Mouse (Mus musculus) lung, postnatal 4 days (tissue): ENCODE data around the gene Mbtd1.
A peak's percentile ranks its signal among the peaks of the same experiment; 100 is the strongest.

Source experiments
- DNase-seq, 2 experiments: peaks; one replicate each; pipeline ENCODE4 v3.0.0; 2021

The Mbtd1 gene

GRCm38 (mm10) chr11:93948887-93949567 is 63.4 kb downstream of the Mbtd1 start:
- no peak for DNase-seq

GRCm38 (mm10) chr11:93950045-93950444 is 64.4 kb downstream of the Mbtd1 start:
- no peak for DNase-seq

- no peak for DNase-seq
Measured at GRCm38 (mm10) chr11:93952376-93952775, 66.7 kb downstream of the Mbtd1 start.

GRCm38 (mm10) chr11:93954738-93955255 is 69.1 kb downstream of the Mbtd1 start:
- no peak for DNase-seq

GRCm38 (mm10) chr11:93955256-93956150 is 69.9 kb downstream of the Mbtd1 start:
- peak; percentile 95 to 96 for DNase-seq

GRCm38 (mm10) chr11:93956159-93956558 is 70.5 kb downstream of the Mbtd1 start, which contains the start of gene Nme2:
Gene Nme2, minus strand, starts transcription at chr11:93956259.
- no peak for DNase-seq

GRCm38 (mm10) chr11:93957031-93957555 is 71.4 kb downstream of the Mbtd1 start:
- DNase-seq: no peak

- DNase-seq: no peak
Measured at GRCm38 (mm10) chr11:93957746-93958145, 72.1 kb downstream of the Mbtd1 start.

- DNase-seq: no peak
Measured at GRCm38 (mm10) chr11:93961482-93961881, 75.8 kb downstream of the Mbtd1 start.

- peak in 1 of 2 experiments; percentile 52 for DNase-seq
Measured at GRCm38 (mm10) chr11:93963013-93963412, 77.4 kb downstream of the Mbtd1 start.

GRCm38 (mm10) chr11:93965391-93965790 is 79.7 kb downstream of the Mbtd1 start:
- no peak for DNase-seq

- DNase-seq: no peak
Measured at GRCm38 (mm10) chr11:93967381-93967780, 81.7 kb downstream of the Mbtd1 start.

GRCm38 (mm10) chr11:93968005-93968847 is 82.6 kb downstream of the Mbtd1 start, which contains the start of the genes Gm20390 and Nme1:
Gene Gm20390, minus strand, starts transcription at chr11:93968293.
Gene Nme1, minus strand, starts transcription at chr11:93968521.
- peak; percentile 96 to 97 for DNase-seq

GRCm38 (mm10) chr11:93968848-93969128 is 83.1 kb downstream of the Mbtd1 start:
- DNase-seq: no peak

- DNase-seq: no peak
Measured at GRCm38 (mm10) chr11:93969171-93969570, 83.5 kb downstream of the Mbtd1 start.

- no peak for DNase-seq
Measured at GRCm38 (mm10) chr11:93969799-93970198, 84.1 kb downstream of the Mbtd1 start.

GRCm38 (mm10) chr11:93972951-93973350 is 87.3 kb downstream of the Mbtd1 start:
- no peak for DNase-seq

GRCm38 (mm10) chr11:93979502-93980049 is 93.9 kb downstream of the Mbtd1 start:
- no peak for DNase-seq

GRCm38 (mm10) chr11:93984619-93985018 is 99.0 kb downstream of the Mbtd1 start:
- DNase-seq: no peak

- no peak for DNase-seq
Measured at GRCm38 (mm10) chr11:93985265-93985664, 99.6 kb downstream of the Mbtd1 start.

- no peak for DNase-seq
Measured at GRCm38 (mm10) chr11:93986298-93986697, 100.6 kb downstream of the Mbtd1 start.

GRCm38 (mm10) chr11:93987026-93987425 is 101.4 kb downstream of the Mbtd1 start:
- DNase-seq: no peak
